Mouse (Mus musculus) small intestine, adult 2 months (tissue): ENCODE results near the gene Schip1. TPM values are rescaled to one million over a fixed set of nuclear protein-coding genes. Genes with fewer than 3 reads are reported as not detected.
A peak's percentile ranks its signal among the peaks of the same experiment; 100 is the strongest.

Experiments
- H3K27ac ChIP-seq: fragments of 200-500 bp; 2 replicates; pipeline ENCODE4 v1.5.1; 2012; ENCODE audit warnings: low read depth, low read length, control low read depth, inconsistent platforms; ENCODE audit not compliant: insufficient read depth
- H3K27me3 ChIP-seq: fragments of 200-500 bp; 2 replicates; pipeline ENCODE4 v1.6.1; 2012; ENCODE audit warnings: mild to moderate bottlenecking, moderate library complexity, low read length, inconsistent platforms; ENCODE audit not compliant: control insufficient read depth, insufficient read depth
- H3K36me3 ChIP-seq: fragments of 200-500 bp; 2 replicates; pipeline ENCODE4 v1.6.1; 2012; ENCODE audit warnings: mild to moderate bottlenecking, low read length, control low read depth, inconsistent platforms; ENCODE audit not compliant: control insufficient read depth, insufficient read depth
- H3K4me1 ChIP-seq: fragments of 200-500 bp; 2 replicates; pipeline ENCODE4 v1.6.1; 2012; ENCODE audit warnings: low read length, inconsistent platforms, mixed read lengths; ENCODE audit not compliant: control insufficient read depth, insufficient read depth, insufficient read length
- H3K4me3 ChIP-seq: fragments of 200-500 bp; 2 replicates; pipeline ENCODE4 v1.5.1; 2012; ENCODE audit warnings: low read depth, mild to moderate bottlenecking, control low read depth, inconsistent platforms, low read length, moderate library complexity
- CTCF ChIP-seq: fragments of 200-500 bp; IDR thresholded peaks from 2 replicates; pipeline ENCODE4 v1.5.1; 2012; ENCODE audit warnings: low read depth, mild to moderate bottlenecking, control low read depth, inconsistent platforms, low read length, moderate library complexity, mixed read lengths; ENCODE audit not compliant: insufficient replicate concordance, insufficient read length; ENCODE audit errors: extremely low read depth
- POLR2A ChIP-seq: fragments of 200-500 bp; IDR thresholded peaks from 2 replicates; pipeline ENCODE4 v1.6.1; 2012; ENCODE audit warnings: low read depth, mild to moderate bottlenecking, control low read depth, inconsistent platforms, low read length, moderate library complexity
- WGBS: fragments of 180-500 bp; shearing (Covaris S2); methylation state at CpG from one replicate; pipeline ENCODE4 v1.1.7; 2018; 5-methylcytosine and 5-hydroxymethylcytosine counted together
- polyA plus RNA-seq: library from polyadenylated mRNA; depleted of rRNA; stranded (reverse); fragments of >200 nt; gene quantifications from 2 replicates; pipeline ENCODE4 v1.2.3, GENCODE M21; 2012

The Schip1 gene
- polyA plus RNA-seq, 1 experiment = 5.0 TPM

- Histone ChIP-seq H3K27me3 (no peaks in the 10 kb centered on the region), H3K4me1 (peaks cover 3% of the 10 kb centered on the region; the same call in 1 of the 2 replicates), H3K36me3 (no peaks in the 10 kb centered on the region), H3K4me3 (no peak overlapping the region), H3K27ac (no peak overlapping the region)
- 48% methylated on average over 13 of the region's 13 CpGs for WGBS
- TF ChIP-seq CTCF (no peak), POLR2A (no peak)
These were observed 9.5 kb upstream of the Schip1 start for GRCm38 (mm10) chr3:68055071-68055470.

DNA sequence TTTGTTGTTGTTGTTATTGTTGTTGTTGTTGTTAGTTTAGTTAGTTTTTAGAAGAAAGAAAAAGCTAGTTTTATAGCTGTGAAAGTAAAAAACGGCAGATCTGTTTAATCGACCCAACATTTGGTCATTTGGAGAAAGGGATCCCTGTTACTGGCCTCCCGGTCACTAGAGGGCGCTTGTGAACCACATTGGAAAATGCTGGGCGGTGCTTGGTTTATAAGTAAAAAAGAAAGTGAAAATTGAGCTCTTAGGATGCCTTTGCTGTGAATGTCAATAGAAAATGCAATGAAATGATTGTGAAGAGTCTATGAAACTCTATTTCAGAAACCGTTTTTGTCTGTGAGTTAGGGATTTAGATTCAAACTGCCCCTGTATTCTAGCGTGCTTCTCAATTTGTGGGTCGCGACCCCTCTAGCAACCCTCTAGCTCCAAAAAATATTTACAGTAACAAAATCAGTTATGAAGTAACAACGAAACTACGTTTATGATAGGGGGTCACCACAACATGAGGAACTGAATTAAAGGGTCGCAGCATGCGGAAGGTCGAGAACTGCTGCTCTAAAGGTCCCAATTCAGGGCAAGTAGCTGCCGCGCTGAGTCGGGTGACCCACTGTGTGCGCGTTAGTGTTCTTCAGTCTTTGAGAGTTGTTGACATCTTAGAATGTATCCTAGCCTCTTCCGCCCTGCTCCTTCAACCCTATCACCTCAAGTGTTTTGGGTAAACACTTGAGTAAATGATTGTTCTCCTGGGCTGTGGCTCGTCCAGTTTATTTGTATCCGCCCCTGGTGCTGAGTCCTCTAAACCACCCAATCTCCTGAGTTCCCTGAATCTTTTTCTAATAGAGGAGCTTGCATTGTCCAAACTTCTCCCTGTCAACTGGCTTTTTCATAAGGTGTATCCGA, 8.0 kb upstream of the Schip1 start:
- Histone ChIP-seq H3K4me3 (peak overlapping the region; percentile 61), H3K27ac (no peak overlapping the region), H3K4me1 (peaks cover 3% of the 10 kb centered on the region; the same call in 1 of the 2 replicates), H3K36me3 (no peaks in the 10 kb centered on the region), H3K27me3 (no peaks in the 10 kb centered on the region)
- TF ChIP-seq POLR2A (no peak), CTCF (peak; percentile 74; the same call in 1 of the 2 replicates)
- 34% methylated on average over 23 of the region's 23 CpGs for WGBS

GRCm38 (mm10) chr3:68059162-68059800, 5.3 kb upstream of the Schip1 start:
- no peak for TF ChIP-seq POLR2A
- no peak for TF ChIP-seq CTCF

GRCm38 (mm10) chr3:68071395-68072386, 7.1 kb downstream of the Schip1 start:
- no peak for TF ChIP-seq CTCF
- TF ChIP-seq POLR2A = no peak
- Histone ChIP-seq H3K4me3 (no peak overlapping the region), H3K36me3 (no peaks in the 10 kb centered on the region), H3K27ac (no peak overlapping the region), H3K4me1 (no peaks in the 10 kb centered on the region), H3K27me3 (no peaks in the 10 kb centered on the region)
- 72% methylated on average over 9 of the region's 9 CpGs for WGBS

More at GRCm38 (mm10) chr3:68059162-68059800, 5.3 kb upstream of the Schip1 start:
- Histone ChIP-seq H3K27me3 (no peaks in the 10 kb centered on the region), H3K4me1 (peaks cover 3% of the 10 kb centered on the region; the same call in 1 of the 2 replicates), H3K27ac (no peak overlapping the region), H3K36me3 (no peaks in the 10 kb centered on the region), H3K4me3 (no peak overlapping the region)
- WGBS = 46% methylated on average over 2 of the region's 2 CpGs

GRCm38 (mm10) chr3:68077406-68077805, 12.8 kb downstream of the Schip1 start:
- Histone ChIP-seq H3K27me3 (no peaks in the 10 kb centered on the region), H3K36me3 (no peaks in the 10 kb centered on the region), H3K4me1 (no peaks in the 10 kb centered on the region), H3K27ac (no peak overlapping the region), H3K4me3 (no peak overlapping the region)
- WGBS = 68% methylated on average over 4 of the region's 4 CpGs
- TF ChIP-seq CTCF (no peak), POLR2A (no peak)

DNA sequence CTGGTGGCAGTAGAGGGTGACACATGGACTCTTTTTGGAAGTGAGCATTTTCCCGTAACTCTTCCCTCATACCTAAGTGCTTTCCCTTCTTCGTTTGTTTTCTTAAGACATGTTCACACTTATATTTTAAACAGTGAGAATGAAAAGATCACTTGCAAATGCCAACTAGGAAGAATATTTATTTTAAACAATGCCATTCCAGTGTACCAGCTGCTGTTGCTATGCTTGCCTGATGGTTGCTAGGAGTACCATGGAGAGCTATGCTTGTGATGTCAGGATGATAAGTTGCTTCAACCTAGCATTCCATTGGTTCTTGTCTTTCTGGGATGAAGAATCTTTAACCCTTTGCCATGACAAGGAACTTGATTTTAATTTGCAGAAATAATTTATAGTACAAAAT, 20.4 kb downstream of the Schip1 start:
- Histone ChIP-seq H3K27me3 (no peaks in the 10 kb centered on the region), H3K4me3 (no peak overlapping the region), H3K27ac (no peak overlapping the region), H3K36me3 (no peaks in the 10 kb centered on the region), H3K4me1 (no peaks in the 10 kb centered on the region)
- TF ChIP-seq POLR2A (no peak), CTCF (no peak)
- 77% methylated on average over 2 of the region's 2 CpGs for WGBS
